Mouse (Mus musculus): Measurements from ENCODE around the gene Twf1. TPM values are rescaled to one million over a fixed set of nuclear protein-coding genes. Genes with fewer than 3 reads are reported as not detected.

The Twf1 gene
- 37.0 to 54.7 TPM (median 51.2 TPM) in 3 replicates for total RNA-seq (2017)

DNA sequence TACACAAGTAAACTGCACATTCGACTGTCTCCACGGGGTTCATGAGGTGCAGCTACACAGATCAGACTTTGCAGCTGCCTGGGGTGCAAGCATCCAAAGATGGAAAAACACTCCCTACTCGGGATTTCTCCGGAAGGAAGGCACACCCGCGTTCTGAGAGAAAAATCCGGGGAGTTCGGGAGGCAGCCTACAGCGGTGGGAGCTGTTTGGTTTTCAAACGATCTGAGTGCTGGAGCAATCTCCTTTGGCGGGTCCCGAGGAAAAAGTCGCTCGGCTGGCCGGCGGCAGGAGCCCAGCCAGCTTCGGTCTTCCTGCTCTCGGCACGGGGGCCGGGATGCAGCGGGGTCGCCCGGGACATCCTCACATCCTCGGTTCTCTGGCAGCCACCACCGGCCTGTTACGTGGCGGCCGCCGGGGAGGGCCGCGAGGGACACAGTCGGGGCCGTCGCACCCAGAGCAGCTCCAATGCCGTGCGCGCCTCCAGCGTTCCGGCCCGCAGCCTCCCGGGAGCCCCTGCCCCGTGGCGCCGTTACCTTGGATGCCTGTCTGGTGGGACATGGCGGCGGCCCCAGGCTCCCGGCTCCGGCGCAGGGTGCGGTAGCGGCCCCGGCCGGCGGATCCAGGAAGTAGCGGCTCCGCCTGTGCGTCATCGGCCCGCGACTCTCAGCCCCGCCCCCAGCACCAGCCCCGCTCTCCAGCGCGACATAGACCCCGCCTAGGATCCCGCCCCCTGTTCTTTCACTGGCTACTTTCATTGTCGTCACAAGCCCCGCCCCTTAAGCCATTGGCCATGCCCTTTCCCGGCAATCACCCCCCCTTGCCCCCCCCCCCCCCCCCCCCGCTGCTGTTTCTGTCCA is at the start of gene Twf1:
Twf1 (minus strand) TSS at position 671 of the 857 bp plus-strand sequence.
- peak; percentile 98 for ATAC-seq (replicated peaks; ENCODE audit: insufficient number of reproducible peaks, low FRiP score, low TSS enrichment, poor library complexity, severe bottlenecking)

DNA sequence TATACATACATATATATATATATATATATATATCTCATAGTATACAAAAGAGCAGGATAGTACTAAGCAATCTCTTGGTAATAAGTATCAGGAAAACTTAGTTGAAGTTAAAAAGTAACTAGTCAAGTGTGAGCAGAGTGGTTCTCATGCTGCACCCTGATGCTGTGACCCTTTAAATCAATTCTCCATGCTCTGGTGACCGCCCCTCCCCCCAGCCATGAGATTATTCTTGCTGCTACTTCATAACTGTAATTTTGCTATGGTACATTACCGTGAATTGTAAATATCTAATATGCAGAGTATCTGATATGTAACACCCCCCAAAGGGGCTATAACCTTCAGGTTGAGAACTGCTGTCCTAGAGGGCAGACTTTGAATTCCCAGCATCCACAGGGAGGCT is 49.4 kb upstream of the Twf1 start:
- ATAC-seq (replicated peaks; ENCODE audit: insufficient number of reproducible peaks, low FRiP score, low TSS enrichment, poor library complexity, severe bottlenecking) = no peak

DNA sequence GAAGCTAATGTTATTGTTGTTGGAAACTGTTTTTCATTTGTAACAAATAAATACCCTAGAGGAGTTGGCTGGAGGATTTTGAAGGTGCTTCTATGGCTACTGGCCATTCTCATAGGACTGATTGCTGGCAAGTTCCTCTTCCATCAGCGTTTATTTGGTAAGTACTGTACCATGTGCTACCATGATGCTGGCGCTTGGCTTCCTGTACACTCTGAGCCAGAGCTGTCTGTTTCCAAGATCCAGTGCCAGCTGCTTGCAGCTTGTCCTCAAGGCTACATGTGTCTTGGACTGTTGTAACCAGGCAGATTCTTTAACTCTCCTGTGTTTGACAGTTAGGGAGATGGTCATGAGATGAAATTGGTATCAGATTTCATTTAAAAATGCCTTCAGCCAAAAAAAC is 48.5 kb upstream of the Twf1 start:
- ATAC-seq (replicated peaks; ENCODE audit: insufficient number of reproducible peaks, low FRiP score, low TSS enrichment, poor library complexity, severe bottlenecking) = no peak

DNA sequence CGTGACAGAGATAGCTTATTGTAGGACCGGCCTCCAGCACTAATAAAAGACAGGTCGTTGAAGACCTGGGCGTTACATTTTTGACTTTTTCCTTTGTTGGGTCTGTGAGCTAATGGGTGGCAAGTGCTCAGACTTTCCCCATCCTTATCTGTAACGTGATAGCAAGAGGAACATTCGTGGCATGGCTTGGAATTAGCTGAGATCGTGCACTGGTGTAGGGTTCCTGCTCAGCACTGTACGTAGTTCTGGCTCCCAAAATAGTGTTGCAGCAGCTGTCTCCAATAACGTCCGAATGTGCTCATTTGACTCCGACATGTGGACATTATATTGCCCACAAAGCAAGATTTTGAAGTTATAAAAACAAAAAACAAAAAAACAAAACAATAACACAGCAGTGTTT is 44.8 kb upstream of the Twf1 start:
- ATAC-seq (replicated peaks; ENCODE audit: insufficient number of reproducible peaks, low FRiP score, low TSS enrichment, poor library complexity, severe bottlenecking) = no peak

DNA sequence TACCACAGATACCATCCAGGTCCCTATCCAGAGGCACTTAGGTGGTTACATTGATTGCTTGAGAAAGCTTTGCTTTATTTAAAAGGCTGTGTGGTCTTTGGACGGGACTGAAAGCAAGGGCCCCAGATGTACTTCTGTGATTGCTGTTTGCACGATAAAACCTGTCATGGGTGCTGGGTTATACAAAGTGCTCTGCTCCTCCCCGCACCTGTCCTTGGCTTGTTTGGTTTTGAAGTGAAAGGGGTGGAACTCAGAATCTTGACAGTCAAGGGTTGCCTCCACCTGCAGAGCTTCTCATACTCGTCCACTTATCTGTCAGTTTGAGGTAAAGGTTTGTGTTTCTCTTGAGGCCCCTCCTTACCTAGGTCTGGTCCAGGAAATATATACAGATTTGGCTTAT is 40.9 kb upstream of the Twf1 start:
- no peak for ATAC-seq (replicated peaks; ENCODE audit: insufficient number of reproducible peaks, low FRiP score, low TSS enrichment, poor library complexity, severe bottlenecking)

DNA sequence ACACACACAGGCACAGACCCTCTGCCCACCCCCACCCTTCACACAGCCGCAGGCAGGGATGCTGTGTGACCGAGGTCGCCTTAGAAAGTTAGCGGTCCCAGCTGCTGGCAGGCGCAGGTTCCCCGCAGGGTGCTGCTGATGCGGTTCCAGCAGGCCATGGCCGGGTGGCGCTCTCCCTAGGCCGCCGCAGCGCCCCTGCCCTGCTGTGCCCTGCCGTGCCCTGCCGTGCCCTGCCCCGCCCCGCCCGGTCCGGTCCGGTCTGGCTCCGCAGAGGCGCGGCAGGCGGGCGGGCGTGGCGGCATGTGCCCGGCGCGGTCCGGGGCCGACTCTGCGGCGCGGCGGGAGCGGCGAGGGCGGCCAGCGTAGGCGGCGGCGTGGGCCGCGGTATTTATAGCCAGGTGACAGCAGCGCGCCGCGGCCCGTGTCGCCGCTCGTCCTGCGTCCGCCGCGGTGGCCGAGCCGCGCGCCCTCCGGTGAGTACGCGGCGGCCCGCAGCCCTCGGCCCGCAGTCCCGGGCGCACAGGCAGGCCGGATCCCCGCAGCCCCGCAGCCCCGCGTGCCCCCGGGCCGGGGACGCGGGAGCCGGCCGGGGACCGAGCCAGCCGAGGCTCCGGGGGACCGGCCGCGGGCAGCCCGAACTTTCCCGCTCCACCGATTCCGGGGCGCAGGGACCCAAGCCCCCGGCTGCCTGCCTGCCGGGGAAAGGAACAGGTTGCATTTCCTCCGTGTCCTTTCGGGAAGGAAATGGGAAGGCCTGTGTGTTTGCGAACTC is 39.3 kb upstream of the Twf1 start, which contains the start of gene Tmem117:
Tmem117 (plus strand) TSS at position 403 of the 772 bp plus-strand sequence.
- no peak for ATAC-seq (replicated peaks; ENCODE audit: insufficient number of reproducible peaks, low FRiP score, low TSS enrichment, poor library complexity, severe bottlenecking)

DNA sequence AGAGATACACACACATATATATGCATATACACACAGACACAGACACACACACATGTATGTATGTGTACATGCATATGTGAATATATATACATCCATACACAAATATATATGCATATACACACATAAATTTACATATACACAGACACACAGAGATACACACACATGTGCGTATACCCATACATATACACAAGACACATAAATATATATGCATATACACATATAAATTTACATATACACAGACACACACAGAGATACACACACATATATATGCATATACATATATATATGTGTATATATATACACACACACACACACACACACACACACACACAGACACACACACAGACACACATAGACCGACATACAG is 38.8 kb upstream of the Twf1 start:
- ATAC-seq (replicated peaks; ENCODE audit: insufficient number of reproducible peaks, low FRiP score, low TSS enrichment, poor library complexity, severe bottlenecking) = no peak

DNA sequence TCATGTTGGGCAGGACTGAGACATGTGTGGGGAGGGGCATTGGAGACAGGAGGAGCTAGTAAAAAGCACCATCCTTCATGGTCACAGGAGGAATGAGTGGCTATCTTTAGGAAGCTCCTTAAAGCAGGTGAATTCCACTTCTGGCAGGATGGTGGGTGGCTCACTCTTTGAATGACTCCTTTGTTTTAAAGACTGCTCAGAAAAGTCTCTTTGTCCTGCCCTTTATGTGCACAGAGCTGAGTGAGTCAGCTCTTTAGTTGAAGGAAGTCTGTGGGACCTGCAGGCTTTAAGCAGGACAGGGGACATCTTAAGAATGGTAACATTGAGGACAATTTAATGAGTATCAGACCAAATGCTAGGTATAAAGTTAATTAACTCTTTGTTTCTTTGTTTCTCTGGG is 31.2 kb upstream of the Twf1 start:
- ATAC-seq (replicated peaks; ENCODE audit: insufficient number of reproducible peaks, low FRiP score, low TSS enrichment, poor library complexity, severe bottlenecking) = no peak

DNA sequence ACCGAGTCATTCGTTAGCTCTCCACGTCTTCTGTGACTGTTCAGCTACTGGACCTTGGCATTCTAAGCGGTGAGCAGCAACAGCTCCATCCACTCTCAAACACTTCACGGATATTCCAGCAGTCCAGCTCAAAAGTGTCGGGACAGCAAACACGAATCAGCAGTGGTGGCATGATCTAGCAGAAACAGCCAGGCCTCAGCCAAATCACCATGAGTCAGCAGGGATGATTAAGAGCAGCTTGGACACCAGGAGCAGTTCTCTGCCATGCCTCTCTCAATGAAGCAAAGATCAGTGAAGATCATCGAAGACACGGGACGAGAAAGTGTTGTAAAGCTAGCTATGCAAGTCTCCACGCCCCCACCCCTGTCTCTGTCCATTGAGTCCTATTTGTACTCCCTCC is 26.3 kb upstream of the Twf1 start:
- ATAC-seq (replicated peaks; ENCODE audit: insufficient number of reproducible peaks, low FRiP score, low TSS enrichment, poor library complexity, severe bottlenecking) = no peak

DNA sequence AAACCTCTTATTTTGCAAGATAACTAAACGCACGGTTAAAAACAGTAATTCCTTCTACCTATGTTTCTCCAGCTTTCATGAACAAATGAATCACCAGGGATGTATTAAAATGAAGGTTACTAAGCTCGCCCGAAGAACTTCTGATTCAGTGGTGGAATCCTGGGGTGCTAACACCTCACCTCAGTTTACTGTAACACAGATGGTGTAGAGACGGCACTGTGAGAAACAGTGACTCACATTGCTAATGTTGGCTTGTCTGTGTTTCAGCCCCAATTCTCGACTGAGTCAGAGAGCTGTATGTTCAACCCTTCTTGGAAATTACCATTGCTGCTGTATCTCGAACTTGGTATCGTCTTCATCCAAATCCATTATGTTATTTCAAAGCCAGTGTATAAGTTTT is 18.1 kb upstream of the Twf1 start:
- ATAC-seq (replicated peaks; ENCODE audit: insufficient number of reproducible peaks, low FRiP score, low TSS enrichment, poor library complexity, severe bottlenecking) = no peak

DNA sequence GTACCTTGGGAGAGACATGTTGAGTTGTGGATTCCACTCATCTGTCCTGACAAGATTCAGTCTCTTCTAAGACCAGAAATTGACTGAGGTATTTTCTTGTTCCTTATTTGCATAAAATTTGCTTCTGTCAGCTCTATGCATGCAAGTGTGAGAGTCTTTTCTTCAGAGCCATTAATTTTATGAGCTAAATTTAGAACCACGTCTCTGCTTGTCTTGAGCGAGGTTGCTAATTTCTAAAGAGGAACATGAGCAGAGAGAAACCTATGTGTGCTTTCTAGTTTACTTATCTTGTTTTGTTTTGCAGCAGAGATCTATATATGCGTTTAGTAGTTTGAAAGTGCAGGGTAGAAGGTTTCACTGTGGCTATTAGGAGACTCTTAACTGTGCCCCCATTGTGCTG is 12.8 kb upstream of the Twf1 start:
- ATAC-seq (replicated peaks; ENCODE audit: insufficient number of reproducible peaks, low FRiP score, low TSS enrichment, poor library complexity, severe bottlenecking) = no peak

DNA sequence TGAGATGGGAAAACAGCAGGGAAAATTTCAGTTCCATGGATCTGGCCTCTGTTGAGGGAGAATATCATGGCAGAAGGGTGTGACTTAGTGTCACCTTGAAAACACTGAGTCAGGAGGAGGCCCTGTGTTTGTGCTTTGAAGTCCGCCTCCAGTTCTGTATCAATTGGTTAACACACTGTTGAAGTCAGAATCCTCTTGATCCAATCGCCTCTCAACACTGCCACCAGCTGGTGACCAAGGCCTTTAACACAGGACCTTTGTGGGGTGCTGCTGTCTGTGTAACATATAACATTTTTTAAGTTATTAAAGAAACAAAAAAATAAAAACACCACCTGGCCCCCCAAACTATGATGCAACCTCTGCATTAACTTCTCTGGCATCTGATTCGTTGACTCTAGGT is 11.7 kb upstream of the Twf1 start:
- ATAC-seq (replicated peaks; ENCODE audit: insufficient number of reproducible peaks, low FRiP score, low TSS enrichment, poor library complexity, severe bottlenecking) = no peak

DNA sequence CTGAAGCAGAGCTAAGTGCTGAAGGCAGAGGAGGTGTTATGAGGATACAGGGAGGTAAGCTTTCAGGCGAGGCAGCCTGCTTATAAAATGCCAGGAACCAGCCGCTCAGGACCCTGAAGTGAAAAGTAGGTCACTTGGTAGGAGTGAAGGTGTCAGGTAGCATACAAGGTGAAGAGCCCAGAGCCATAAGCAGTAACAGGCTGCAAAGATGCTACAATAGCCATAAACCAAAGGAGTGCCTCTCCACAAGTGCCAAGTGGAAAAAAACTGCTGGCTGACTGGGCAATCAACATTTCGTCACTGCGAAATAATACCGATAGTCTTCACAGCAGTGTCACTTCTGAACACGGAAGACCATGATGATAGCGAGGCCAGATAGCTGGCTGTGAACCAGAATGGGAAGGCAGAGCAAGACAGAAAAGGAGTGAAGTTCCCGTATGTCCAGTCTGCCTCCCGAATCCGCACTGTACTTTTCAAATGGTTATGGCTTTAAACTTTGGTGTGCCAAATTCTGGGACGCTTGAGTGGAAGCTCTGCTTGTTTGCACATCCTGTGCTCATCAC is 10.5 kb upstream of the Twf1 start:
- no peak for ATAC-seq (replicated peaks; ENCODE audit: insufficient number of reproducible peaks, low FRiP score, low TSS enrichment, poor library complexity, severe bottlenecking)

DNA sequence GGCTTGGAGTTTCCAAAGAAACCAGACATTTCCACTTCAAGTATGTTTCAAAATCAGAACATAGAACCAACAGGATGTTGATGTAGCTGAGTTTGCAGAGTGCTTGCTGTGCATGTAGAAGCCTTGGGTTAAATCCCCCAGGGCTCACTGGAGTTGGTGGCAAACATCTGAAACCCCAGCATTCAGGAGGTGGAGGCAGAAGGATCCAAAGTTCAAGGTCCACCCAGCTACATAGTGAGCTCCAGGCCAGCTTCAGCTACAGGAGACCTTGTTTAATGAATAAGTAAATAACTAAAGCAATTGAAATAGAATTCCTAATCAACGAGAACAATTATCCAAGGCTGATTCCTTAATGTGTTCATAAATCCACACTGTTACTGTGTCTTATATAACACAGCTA is 3.9 kb upstream of the Twf1 start:
- no peak for ATAC-seq (replicated peaks; ENCODE audit: insufficient number of reproducible peaks, low FRiP score, low TSS enrichment, poor library complexity, severe bottlenecking)

DNA sequence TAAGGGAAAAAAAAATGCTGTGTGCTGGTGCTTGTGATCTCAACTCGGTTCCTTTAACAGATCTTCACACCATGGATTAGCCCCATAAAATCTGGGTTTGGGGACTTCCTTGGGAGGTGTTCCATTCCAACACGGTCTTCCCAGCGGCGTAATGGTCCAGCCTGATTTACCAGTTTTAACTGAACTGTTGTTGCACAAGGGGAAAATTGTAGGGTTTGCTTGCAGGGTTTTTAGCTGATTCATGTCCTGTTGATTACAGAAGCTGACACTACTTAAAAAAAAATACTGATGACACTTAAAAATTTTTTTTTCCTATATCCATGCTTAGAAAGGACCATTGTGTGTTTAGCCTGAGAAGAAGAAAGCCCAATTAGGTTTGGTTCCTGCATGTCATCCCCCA is 1.7 kb upstream of the Twf1 start:
- no peak for ATAC-seq (replicated peaks; ENCODE audit: insufficient number of reproducible peaks, low FRiP score, low TSS enrichment, poor library complexity, severe bottlenecking)

DNA sequence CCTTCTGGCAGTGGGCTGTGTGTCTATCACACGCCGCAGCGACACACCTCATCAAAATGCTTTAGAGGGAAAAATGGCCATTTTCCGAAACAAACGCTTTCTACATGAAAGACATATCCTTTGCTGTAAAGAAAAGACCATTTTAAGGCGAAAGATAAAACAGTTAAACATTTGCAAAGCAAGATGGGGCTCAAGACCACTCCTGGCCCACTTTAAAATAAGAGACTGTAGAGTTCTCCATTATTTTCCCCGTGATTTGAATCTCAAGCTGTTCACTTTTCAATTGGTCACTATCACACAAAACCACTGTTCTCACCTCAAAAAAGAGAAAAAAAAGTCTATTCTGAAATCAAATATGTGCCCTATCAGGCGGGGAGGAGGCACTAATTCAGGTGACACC is 394 bp upstream of the Twf1 start:
- ATAC-seq (replicated peaks; ENCODE audit: insufficient number of reproducible peaks, low FRiP score, low TSS enrichment, poor library complexity, severe bottlenecking) = no peak

DNA sequence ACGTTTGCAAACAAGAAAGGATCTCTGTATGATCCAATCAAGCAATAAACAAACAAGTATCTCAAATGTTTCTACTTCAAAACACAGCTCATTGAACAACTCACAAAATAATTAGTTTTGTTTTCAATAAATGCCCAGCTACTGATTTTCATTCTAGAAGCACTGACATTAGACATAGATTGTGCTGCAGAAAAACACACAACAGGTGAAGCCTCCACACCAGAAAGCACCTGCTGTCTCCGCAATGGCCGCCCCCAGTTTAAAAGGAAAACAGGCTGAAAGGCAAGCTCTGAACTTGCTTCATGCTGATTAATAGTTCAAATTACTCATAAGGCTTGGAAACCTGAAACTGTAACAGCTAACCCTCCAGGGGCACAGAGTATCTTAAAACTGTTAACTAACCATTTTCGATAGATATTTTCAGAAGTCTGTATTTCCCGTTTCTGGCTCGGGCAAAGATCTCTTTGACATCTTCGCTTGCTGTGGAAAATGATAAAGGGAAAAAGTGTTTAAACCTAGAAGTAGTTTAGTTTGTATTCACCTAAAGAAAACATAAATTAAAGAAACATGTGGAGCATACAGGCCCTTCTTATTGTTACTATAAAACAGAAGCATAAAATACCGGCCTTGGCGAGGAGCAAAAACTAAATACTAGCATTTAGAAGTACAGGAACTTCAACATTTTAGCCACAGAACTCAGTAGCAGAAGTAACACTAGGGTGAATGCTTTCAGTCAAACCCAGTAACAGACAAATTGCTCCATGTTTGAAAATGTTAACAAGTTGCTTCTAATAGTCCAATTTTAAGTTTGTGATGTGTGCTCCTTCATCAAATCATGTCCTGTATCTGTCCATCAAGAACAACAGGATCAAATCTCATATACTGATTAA is 1.6 kb downstream of the Twf1 start:
- no peak for ATAC-seq (replicated peaks; ENCODE audit: insufficient number of reproducible peaks, low FRiP score, low TSS enrichment, poor library complexity, severe bottlenecking)

DNA sequence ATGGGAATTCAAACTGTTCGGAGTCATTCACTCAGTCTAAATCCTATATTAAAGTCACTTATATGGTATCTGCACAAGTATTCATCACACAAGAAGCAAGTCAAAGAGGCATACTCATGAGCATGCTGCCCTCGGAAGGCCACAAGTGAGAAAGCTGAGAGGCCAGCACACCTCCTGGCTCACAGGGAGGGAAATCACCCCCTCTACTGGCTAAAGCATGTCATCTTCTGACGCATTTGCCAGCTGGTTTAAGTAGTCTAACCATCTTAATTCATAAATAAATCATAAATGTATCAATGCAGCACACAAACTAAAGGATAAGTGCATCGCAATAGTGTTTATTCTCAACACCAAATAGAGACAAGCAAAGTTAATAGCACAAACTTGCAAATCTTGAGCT is 5.0 kb downstream of the Twf1 start:
- no peak for ATAC-seq (replicated peaks; ENCODE audit: insufficient number of reproducible peaks, low FRiP score, low TSS enrichment, poor library complexity, severe bottlenecking)

DNA sequence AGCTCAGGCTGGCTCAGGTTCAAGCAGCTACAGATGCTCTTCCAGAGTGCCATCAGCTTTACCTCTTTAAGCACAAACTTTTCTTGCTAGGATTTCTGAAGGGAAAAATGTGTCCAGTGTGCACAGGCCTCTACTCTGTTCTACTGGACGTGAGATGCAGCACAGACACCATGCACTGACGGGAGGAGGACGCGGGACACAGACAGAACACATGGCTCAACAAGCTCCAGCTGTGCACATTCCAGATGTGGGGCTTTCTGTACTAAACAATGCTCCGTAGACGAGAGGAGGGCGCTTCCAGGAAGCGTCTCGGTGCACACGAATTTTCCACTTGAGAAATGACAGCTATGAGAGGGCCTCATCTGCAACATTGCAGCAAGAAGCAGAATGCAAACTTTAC is 6.5 kb downstream of the Twf1 start:
- no peak for ATAC-seq (replicated peaks; ENCODE audit: insufficient number of reproducible peaks, low FRiP score, low TSS enrichment, poor library complexity, severe bottlenecking)
